Mouse (Mus musculus): ENCODE measurements around the gene Draxin.

- TF ChIP-seq CTCF (conservative IDR thresholded peaks at IDR 0.05; ENCODE audit: low read length) (no peak; the same call in 1 of the 2 replicates), POU5F1 (IDR thresholded peaks at IDR 0.05; ENCODE audit: borderline replicate concordance, low read length) (no peak), NANOG (IDR thresholded peaks at IDR 0.05; ENCODE audit: borderline replicate concordance, low read length) (no peak)
Measured at GRCm38 (mm10) chr4:148115467-148115866, 15.0 kb downstream of the Draxin start.

All from E14TG2a.4 (cell line).